Mouse (Mus musculus): ENCODE data around the gene Calcr.
A peak's percentile ranks its signal among the peaks of the same experiment; 100 is the strongest.
"Not testable (repeated sequence)": the region's sequence is repeated elsewhere in the genome, so short reads cannot be mapped to it uniquely, and the experiment has no call there.

Calcr gene

DNA sequence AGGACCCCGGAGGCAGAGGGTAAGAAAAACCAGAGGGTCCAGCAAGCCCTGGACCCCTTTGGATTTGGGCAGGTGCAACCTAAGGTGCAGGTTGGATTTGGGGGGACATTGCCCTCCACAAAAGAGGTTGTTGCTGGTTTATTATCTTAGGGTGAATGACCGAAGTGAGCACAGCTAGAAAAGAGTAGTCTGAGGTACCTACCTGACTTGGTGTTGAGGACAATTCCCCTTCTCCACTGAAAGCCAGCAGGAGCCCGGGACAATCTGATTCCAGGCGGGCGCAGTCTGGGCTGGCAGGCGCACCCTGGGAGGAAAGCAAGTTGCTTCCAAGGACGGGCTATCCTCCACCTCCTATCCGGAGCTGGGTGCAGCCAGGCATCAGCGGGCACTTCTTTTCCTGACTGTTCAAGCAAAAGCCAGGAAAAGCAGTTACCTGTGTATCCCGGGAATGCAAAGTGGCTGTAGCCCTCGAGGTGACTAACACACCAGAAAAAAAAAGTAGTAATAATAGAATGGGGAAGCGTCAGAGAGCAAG, at the start of gene Calcr:
Gene Calcr, minus strand, starts transcription at position 485 of the 535 bp plus-strand sequence.
- DNase-seq: no peak

DNA sequence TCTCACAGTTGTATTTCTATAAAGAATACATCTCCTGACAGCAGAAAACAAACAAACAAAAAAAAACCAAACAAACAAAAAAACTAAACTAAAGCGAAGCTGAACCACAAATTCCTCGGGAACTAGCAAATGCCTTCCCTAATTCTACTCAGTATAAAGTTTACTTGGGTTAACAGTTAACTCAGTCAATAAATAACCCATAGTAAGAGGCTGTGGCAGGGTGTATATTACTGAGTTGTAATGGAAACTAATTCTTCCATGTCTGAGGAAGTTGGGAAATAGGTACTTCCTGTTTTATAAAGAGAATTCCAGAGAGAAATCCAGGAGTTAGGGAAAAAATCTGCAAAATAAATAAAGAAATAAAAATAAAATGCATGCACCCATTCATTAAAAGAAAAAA, 3.0 kb upstream of the Calcr start:
- no peak for DNase-seq

DNA sequence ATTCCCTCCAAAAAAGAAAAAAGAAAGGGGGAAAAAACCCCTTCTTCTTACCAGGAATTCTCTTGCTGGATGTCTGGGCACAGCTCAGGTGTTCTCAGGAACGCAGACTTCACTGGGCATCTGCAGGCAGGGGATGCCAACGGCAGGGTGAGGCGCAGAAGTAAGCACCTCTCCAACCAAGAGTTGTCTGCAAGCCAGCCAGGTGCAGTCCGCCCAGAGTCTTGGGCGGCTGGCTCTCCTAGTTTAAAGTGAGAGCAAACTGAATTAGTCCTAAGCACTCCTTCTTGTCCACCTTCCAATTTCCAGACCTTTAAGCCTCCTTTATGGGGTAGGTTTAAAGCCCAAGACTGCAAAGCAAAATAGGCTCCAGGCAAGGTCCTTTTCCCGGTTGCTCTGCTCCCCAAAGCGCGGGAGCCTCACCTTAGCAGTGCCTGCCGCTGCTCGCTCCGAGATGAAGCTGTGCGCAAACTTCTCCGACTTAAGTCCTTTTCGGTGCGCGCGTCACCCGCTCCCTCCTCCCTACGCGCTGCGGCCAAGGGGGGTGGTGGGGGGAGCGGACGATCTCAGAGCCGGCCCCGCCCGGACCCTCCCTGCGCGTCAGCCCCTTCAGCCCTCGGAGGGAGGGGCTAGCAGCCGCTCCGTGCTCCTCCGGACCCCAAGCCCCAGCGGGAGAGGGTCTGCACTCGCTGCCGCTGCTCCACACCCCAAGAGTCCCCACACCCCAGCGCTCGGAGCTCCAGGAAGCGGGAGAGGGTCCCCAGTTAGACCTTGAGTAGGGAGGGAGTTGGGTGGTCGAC, 1.1 kb downstream of the Calcr start:
- DNase-seq: peak; percentile 1

DNA sequence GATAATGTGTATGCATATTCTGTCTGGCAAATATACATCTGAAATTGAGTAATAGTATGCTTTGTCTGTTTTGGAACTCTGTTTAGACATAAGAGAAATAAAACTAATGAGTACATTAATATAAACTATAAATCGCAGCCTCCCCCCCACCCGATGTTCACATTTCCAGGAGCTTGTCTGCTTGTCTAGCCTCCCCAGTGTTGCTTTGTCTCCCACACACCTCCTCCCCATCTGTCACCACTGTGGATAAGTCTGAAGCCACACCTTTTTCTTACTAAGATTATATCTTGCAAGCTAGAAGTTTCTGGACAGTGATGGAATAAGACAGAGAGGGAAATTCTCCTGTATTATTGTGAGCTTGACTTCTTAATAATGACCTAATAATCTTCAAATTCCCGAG, 12.9 kb downstream of the Calcr start:
- peak; percentile 15 for DNase-seq

DNA sequence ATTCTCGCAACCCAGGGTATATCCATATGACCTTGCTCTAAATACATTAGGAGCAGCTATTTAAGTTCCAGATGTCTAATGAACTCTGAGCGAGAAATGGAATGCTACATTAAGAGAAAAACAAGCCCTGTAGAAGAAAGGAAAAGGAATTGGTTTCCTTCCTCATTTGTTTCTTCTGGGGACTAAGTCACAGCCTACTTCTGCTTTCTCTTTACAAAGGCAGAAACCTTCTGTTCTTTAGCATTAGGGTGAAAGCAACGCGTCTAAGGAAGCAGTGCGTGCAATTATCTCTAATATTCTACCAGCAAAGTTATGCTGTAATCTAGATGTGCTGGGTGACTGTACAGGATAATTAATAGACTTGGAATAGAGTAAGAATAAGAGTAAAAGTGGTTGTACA, 14.9 kb downstream of the Calcr start:
- DNase-seq: no peak

DNA sequence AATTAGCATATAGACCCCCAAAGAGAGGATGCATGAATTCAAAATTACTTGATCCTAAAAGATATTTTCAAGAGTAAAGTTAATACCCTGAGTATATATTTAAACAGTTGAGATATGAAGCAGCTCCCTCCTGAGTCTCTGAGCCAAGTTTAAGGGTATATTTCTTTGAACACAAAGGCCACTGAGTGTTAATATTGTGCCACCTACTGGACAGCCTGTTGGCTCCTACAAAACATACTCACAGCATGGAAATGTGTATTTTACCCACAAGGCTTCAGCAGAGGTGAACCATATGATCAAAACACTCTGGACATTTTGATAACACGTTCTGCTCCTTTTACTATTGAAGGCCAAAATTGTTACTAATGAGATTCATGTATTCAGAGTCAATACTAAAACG, 19.0 kb downstream of the Calcr start:
- DNase-seq: no peak

DNA sequence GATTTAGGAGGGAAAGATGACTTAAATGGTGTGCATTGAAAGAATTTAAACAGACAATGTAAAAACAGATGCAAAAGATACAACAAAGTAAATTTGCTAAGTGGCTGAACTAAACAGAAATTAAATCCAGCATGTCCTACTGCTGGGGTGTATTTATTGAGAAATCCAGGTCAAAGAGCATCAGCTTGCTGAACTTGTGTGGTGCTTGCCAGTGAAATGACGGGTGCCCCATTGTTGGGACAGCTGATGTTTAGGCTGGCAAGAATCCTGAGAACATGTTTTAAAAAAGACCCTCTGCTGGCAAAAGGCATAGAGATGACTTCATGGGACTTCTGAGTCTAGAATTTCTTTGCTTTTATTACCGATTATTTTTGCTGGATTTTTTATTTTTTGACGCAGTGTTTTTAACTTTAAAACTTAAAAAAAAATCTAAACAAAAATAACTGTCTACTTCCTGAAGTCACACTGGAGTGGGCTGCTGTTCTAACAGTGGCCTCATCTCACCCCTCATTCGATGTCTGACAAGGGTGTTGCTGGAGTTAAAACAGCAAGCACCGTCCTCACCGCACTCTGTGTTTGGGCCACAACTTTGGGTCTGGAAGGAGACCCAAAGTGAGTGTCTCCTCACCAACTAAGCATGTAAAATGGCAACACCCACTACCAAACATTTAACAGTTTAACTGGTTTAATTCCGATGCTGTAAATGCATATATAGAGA, 22.4 kb downstream of the Calcr start:
- DNase-seq: no peak

DNA sequence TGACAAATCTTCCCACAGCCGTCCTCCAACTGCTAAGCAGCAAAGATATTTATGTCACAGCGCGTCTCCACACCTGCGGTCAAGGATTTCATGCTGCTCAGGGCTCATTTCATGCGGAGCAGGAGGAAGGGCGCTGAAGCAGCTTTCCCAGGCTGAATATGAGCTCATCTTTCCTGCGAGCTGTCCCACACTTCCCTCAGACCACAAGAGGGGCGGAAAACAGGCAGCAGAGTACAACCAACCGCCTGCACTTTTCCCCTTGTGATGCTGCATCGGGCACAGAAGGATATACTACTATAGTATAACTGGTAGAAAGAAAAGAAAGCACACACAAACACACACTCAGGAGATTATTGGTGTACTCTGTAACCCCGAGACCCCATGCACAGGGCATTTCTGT, 23.2 kb downstream of the Calcr start:
- no peak for DNase-seq

DNA sequence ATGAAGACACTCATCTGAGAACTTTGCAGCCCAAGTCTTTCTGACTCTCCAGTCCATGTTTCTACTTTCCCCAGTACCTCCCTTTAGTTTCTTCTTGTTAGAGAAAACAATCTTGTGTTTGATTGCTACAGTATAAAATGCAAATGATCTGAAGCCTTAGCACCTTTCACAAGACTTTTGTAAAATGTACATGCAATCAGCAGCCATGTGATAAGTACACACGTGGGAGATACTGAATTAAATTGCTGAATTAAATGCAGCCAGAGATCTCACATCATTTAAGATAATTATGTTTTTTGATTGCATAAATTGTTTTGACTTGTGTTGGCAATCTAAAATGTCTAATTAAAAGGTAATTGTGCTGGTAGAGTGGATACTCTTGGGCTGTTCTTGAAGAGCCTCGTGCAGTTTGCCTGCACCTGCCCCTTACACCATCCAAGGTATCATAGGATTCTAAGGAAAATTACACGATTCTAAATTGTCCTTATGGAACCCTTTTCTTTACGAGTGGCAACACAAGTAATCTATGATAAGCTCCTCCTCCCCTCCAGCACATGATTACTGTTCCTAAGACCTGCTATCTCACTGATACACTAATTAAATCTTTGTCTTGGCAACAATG, 34.2 kb downstream of the Calcr start:
- DNase-seq: no peak

DNA sequence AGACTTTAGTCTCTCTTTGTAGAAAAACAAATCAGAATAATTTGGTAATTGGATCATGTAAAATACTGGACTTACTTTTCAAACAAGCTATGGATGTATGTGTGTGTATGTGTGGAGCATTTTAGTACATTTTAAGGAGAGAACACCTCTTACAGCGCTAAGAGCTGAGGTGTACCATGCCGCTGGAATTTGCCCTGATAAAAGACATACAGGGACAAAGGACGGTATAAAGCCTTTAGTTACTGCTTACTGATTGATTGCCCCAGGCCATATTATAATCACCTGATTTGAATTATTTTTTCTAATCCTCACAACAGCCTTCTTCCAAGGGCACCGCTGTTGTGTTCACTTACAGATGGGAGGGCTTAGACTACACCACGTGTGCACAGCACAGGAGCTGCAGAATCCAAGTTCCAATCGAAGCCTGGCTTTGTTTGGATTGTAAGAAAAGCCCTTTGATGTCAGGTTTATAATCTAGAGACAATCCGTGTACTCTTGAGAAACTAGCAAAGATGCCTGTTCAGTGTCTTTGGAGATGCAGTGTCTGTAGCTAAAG, 76.3 kb downstream of the Calcr start:
- no peak for DNase-seq

DNA sequence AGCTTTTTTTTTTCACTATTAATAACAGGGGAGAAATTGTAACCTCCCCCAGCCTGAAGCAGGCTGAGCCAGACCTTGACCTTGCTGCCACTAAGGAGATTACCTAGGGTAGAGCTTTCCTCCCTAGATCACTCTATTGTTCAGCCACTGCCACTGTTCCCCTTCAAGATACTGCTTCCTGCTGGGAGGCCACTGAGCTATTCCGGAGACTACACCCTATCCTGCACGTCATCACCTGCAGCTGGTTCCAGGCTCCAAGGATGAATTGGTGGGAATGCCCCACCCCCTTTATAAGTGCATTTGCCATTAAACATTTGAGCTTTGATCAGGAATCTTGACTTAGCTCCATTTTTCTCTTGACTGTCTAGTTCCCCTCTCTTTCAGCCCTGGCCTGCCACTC, 86.2 kb downstream of the Calcr start:
- not testable (repeated sequence) for DNase-seq

DNA sequence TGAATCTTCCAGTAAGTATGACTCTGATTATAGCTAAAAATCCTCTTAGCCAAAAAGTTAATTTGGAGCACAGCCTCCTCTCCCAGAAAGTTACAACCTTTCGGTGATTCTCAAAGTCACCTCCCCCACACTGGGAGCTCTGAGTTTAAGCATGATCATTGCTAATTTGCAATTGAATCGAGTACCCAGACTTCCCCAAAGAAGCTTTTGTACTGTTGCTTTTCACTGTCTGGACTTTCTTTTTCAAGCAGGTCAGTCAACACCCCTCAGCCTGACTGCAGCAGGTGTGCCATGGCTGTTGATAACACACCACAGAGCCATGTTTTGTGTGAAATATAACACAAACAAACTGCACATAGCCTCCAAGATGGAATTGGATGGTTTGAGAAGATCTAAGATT, 86.7 kb downstream of the Calcr start:
- no peak for DNase-seq

DNA sequence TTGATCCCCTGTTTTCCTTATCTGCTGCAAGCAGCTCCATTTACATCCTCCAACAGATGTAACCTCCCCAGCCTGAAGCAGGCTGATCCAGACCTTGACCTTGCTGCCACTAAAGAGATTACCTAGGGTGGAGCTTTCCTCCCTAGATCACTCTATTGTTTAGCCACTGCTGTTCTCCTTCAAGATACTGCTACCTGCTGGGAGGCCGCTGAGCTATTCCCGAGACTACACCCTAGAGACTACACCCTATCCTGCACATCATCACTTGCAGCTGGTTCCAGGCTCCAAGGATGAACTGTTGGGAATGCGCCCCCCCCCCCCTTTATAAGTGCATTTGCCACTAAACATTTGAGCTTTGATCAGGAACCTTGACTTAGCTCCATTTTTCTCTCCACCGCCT, 92.6 kb downstream of the Calcr start:
- not testable (repeated sequence) for DNase-seq

DNA sequence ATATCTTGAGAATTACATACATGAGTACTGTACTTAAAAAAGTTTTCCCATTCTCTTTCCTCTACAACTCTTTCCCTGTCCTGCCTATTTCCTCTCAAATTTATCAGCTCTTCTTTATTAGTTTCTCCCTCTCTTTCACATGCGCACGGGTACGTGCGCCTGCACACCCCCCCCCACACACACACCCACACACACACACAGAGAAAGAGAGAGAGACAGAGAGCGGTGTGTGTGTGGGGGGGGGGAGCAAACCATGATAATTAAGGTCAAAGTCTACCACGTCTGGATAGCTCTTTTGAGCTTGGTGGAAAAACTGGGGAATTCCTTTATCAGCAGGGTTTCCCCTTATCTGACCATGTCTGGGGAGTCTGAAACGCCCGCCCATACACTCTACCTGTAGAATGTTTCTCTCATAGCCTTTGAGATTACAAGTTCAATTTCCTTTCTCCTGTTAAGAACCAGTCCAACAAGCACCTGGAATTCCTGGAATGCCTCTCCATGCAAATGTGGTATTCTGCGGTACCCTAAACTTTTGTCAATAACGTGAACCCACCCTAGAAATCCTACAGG, 100.3 kb downstream of the Calcr start:
- no peak for DNase-seq

DNA sequence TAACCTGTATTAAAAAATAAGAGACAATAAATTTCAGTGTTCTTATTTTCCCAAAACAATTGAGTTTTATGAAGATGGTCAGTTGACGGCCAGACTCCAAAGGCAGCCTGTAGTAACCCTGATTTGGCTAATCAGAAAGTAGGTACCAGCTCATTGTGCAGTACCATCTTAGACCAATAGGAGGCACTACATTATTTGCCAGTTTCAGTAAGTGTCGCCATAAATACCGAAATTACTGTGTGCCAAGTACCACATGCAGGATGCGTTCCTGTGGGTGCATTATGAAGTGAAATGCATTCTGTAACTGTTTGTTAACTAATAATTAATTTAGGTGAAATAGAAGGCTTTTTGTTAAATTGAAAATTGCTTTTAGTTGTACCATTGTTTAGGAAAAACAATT, 106.1 kb downstream of the Calcr start:
- DNase-seq: no peak

Measured in right cerebral cortex, adult 18-20 months (tissue).